Mouse (Mus musculus): ENCODE measurements at regions not wholly inside any gene's neighbourhood (a gene's known extent, or its start where the extent isn't known, plus 50 kb on each side); places are given as distances from the start of the nearest gene placed in this dataset.

DNA sequence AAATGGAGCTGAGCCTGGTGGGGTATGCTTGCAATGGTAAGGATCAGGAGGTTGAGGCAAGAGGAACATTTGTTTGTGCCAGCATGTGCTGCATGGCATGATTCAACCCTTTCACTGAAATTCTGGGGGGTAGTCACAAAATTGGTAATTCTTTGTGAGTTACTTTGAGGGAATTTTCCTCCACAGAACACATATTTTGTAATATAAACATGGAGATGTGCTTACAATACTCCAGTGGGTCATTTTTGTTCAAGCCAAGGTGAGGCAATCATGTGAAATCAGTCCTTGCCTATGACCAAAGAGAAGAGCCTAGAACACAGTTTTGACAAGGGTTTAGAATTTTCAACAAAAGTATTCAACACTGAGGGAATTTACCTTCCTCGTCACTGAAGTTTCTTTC is 635.1 kb upstream of the Adgrl2 start:
- DNase-seq (ENCODE audit: low spot score), result no peak

DNA sequence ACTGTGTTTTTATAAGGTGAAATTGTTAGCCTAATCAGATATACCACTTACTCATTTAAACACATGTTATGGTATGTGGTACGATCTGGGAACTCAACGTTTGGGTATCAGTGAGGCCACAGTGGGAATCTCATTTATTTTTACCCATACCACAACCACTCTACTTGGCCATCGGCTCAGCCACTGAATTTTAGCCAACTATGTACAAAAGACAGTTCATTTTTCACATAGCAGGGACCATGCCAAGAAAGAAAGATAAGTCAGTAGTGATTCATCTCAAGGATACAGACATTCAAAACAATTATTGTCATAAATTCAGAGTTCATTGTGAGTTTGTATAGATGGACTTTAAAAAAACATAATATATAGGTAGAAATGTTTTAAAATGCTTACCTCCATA is 634.7 kb upstream of the Adgrl2 start:
- no peak for DNase-seq (ENCODE audit: low spot score)

DNA sequence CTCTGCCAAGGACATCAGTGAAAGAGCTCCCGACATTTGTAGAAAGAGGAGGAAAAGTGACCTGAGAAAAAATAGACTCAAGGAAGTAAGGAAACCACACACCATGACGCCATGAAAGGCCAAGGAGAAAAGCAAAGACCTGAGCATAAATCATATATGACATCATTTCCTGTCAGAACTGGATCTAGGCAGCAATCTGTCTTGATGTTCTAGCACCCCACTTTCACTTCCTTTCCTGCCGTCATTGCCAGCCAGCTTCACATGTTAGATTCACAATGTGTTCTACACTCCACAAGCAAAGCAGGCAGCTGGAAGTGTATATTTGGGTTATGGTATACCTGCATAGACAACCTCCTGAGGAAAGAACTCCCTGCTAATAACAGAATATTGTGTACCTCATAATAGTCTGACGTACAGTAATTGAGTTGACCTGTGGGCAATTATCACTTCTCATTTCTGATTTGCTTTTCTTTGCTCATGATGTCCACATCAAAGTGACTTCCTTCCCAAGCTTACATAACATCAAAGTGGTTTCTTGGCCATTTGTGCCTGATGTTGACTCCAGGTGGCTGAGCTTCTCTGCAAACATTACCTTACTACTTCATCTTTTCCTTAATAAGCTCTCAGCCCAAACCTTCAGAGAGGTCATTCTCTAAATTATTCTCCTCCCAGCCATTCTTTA is 633.6 kb upstream of the Adgrl2 start:
- DNase-seq (ENCODE audit: low spot score), result no peak

DNA sequence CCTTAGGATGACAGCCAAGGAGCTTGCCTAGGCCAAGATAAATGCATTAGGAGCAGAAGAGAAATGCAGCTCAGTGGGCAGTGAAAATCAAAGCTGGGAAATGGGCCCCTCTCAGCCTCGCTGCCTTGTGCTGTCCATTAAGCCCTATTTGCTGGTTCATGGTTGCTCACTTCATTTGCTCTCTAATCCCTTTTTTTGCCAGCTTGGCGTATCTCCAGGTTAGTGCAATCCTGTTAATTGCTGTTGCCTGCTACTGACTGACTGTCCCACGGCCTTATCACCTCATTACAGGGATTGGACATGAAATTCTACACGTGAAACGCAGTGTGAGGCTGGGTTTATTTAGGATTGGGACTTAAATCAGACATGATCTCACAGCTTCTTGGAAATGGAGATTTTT is 613.5 kb upstream of the Adgrl2 start:
- DNase-seq (ENCODE audit: low spot score), result no peak

DNA sequence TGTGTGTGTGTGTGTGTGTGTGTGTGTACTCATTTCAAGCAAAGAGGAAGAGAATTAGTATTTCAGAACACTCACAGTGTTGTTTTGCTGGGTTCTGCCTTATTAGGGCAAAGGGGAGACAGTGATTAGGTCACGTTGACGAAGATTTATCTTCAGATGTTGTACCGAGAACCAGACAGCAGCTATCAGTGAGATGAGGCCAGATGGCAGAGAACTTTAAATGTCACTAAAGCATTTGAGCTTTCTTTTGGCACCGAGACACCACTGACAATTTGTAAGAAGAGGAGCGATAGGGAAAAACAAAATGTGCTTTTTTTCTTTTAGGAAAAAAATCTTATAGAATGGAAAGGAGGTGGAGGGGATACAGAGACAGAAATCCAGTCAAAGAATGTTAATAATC is 610.9 kb upstream of the Adgrl2 start:
- DNase-seq (ENCODE audit: low spot score), result no peak

DNA sequence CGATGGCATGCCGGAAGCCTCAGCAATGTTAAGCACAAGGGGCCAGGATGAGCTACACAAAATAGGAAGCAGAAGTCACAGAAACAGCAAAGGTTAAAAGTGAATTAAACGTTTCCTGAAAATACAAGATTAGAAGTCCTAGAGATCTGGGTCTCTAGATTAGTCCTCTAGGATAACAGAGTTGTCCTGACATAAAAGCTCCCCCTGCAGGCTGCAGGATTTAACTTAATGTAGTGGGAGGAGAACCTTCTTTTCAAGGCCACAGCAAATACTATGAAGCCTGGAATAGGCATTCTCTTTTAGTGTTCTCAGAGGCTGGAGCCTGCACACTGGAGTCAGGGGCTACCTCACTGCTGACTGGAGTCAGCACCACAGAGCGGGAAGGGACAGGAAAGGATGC is 604.1 kb upstream of the Adgrl2 start:
- no peak for DNase-seq (ENCODE audit: low spot score)

DNA sequence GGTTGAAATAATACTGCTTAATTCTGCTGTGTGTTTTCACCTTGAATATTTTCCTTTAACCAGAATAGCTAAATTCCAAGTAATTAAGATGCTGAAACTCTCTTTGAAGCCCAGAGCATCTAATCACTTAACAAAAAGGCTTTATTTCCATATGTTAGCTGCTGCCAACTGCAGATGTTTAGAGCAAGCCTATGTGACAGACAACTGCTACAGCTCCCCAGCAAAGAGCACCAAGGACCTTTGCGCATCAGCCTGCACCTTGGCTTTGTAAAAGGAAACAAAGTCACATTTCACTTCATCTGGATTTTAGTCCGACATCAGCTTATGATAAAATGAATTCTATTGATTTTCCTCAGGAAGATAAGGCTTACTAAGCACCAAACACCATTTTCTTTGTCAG is 595.4 kb upstream of the Adgrl2 start:
- DNase-seq (ENCODE audit: low spot score), result no peak

DNA sequence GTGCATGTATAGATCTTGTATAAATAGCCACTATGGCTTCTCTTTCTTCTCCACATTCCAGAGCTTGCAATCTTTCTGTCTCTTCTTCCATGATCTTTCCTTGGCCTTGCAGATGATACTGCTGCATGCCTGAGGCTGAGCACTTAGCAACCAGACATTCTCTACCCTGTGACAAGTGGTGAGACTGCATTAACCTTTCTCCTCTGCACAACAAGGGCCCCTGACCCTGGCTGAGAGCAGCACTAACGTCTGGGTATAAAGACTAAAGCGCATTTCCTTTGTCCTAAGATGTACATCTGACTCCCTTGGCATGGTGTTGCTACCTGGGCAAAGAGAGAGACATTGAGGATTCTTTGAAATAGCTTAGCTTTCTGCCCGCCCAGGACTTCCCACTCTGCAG is 590.8 kb upstream of the Adgrl2 start:
- DNase-seq (ENCODE audit: low spot score), result no peak

DNA sequence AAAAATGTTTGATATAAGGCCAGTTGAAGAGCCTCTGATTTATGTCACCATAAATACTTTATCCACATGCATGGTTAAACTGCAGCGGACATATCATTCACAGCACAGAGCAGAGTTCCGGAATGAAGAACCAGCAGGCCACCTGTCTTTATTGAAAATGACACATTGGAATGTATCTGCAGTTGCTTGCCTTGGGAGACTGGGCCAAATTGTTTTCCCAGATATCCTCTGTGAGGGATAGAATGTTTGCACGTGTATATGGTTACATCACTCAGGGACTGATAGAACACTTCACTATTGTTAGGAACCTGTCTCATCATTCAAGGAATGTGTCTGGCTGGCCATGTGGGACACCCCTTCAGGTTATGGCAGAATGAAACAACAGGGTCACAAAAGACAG is 585.3 kb upstream of the Adgrl2 start:
- no peak for DNase-seq (ENCODE audit: low spot score)

DNA sequence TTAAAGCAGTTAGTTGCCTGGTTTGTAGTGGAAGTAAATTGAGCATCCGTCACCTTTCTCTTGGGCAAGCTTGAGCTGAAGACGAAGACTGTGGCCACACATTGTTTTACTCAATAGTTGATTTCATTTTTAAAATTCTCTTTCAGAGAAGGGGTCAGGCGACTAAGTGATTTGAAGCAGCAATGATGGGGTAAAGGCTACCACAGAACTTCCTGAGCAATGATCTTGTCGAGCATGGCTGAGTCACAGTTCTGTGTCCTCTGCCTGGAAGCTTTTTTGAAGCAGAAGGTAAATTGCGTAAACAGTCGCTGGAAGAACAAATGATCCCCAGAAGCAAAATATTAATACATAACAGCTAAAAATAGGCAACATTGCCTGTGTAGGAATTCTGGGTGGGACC is 576.5 kb upstream of the Adgrl2 start:
- no peak for DNase-seq (ENCODE audit: low spot score)

DNA sequence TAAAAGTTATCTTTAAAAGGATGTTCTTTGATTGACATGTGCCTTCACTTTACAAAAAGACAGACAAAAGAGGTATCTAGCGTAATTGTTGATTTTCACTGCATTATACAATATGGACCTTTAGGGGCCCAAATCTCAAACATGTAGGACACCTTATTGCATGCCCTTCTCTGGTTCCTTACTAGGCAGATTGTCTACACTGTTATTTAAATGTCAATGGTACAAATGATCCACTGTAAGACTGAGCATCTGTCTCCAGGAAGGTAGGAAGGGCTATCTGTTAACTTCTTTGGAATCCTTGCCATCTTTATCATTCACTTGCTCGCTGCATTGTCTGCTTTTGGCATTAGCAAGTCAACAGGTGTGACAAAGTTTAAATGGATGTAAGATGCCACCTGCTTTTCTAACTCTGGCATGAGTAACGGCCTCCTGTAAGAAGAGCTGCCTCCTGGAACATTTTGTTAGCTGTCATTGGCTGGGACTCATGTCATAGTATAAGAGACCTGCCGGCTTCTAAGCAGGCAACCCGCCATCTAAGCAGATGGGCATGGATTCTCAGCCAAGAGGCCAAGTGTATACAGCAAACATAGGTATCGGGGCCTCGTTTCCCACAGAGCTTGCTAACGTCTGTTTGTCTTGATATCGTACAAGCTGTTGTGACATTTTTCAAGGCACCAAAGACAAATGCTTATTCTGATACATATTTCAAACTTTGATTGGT is 560.0 kb upstream of the Adgrl2 start:
- DNase-seq (ENCODE audit: low spot score), result no peak

DNA sequence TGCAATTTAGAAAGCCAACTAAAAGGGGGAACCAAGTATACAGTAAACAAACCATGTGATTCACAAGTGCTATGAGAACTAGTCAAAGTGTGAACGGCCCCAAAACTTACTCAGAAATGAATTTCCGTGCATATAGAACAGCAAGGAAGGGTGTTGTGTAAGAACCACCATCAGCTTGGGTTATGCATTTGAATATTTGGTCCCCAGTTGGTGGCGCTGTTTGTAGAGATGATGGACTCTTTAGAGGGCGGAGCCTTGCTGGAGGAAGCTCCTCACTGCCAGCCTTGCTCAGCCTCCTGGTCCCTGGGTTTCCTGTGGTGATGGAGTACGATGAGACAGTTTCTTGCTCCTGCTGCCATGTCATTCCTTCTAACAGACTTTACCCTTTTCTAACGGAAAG is 556.7 kb upstream of the Adgrl2 start:
- peak; percentile 10 for DNase-seq (ENCODE audit: low spot score)

DNA sequence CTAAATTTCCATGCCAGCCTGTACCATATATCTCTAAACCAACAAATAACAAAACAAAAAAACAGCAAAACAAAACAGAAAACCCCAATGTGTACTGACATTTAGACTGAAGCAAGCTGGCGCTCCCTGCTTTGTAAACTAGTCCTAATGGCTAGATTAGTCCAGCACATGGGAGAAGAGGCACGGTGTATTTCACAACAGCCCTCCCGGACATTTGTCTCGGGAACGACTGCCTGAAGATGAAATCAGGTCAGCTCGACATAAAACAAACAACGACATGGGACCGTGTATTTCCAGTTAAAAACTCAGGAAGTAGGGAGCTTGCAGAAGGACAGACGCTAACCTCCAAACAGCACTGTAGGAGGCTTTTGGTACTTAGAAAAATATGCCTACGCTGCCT is 555.9 kb upstream of the Adgrl2 start:
- DNase-seq (ENCODE audit: low spot score), result no peak

DNA sequence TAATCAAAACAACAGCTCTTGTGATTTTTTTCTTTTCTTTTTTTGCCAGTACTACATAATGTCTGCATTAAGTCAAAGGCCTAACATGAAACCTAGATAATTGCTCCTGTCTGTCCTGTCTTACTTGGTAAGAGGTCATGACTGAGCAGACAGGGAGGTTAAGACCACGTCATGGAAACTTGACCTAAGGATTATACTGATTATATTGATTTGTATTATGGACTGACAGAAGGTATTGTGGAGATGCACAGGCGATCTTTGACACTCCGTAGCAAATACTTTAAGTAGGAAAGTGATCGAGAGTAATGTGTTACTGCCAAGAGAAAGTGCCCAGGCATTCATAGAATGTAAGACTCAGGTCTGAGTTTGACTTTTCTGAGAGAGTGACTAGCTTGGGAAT is 543.8 kb upstream of the Adgrl2 start:
- no peak for DNase-seq (ENCODE audit: low spot score)

DNA sequence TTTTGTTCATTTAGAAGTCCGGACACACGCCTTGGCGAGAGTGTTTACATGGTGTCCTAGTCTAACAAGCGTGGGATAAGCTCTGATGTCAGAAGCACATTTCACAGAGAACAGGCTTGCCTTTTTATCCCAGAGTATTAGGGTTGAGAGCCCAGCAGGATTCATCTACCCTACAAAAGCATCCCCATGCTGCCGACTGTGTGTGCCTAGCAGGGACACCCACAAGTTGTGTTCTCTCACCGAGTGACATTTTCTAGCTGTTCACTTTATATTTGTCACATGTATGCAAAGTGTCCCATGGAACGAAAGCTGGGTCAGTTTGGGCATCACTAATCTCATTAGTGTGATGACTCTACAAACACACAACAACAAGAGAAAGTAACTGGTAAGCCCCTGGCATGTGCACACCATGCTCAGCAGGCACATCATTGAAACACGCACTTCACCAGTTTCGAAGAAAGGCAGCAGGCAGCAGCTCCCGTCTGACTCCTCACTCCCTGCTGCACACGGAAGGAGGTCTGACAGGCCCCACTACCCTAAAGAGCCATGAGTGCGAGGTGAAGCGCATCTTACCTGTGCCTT is 539.8 kb upstream of the Adgrl2 start:
- DNase-seq (ENCODE audit: low spot score), result no peak

DNA sequence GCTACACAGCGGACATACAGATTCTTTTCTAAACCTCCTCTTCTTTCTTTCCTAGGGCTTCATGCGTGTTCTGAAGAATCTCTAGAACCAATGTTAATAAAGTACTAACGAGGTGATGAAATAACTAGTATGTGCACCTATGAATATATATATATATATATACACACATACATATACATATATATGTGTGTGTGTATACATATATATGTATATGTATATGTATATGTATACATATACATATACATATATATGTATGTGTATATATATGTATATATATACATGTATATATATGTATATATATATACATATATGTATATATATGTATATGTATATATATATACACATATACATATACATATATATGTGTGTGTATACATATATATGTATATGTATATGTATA is 536.2 kb upstream of the Adgrl2 start:
- DNase-seq (ENCODE audit: low spot score), result no peak

DNA sequence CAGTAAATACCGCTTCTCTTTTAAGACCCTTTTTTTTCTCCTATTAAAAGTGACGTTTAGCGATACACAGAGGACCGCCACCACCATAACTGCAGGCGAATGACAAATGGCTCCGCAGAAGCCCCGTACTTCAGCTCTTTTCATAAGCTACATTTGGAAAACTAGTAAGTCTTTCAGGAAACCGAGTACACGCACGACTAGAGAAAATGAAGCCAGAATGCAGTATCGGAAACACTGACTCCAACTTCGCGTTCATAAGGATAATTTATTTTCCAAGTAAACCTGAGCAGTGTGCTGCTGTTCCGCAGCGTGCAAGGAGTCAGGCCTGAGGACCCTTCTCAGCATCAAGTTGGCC is 529.2 kb upstream of the Adgrl2 start:
- DNase-seq (ENCODE audit: low spot score), result no peak

DNA sequence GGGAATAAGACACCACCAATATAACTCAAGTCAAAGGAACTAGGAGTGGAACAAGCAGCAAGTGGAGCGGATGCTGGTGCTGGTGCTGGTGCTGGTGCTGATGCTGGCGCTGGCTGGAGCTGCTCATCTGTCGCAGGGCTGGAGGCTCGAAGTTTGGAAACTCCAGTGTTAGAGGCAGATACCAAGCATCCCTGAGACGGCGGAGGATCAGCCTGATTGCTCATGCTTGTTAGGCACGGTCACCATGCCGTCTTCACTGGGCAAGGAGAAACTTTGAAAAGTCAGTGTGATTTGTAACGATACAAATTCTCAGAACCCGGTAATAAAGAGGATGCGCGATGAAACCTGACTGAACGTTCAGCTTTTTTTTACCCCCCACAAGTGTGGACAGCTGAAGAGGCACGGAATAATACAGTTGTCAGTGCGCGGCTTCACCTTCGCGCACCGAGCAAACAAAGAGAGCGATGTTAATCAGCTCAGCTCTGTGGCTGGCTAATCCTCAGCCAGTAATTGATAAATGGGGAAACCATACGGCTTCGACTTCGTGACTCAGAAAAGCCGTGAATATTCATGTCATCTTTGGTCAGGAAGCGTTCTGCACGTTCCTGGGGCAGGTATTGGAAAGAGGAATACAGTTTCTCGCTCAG is 528.7 kb upstream of the Adgrl2 start:
- DNase-seq (ENCODE audit: low spot score), result peak; percentile 4

DNA sequence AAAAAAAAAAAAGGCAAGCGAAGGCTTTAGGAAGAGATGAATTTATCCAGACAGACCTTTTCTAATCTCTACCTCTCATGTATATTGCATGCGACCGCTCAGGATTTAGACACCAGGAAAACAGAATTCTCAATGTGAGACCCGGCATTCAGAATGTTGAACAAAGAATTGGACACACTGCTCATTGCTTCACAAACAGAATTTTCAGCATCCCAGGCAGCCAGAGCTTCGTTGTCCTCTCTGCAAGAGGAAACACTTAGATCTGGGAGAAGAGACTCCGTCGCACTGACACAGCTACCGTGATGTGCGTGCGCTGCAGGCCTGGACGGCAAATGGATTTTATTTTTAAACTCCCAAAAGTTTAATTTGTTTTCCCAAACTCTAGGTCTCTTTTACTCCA is 527.2 kb upstream of the Adgrl2 start:
- DNase-seq (ENCODE audit: low spot score), result no peak

DNA sequence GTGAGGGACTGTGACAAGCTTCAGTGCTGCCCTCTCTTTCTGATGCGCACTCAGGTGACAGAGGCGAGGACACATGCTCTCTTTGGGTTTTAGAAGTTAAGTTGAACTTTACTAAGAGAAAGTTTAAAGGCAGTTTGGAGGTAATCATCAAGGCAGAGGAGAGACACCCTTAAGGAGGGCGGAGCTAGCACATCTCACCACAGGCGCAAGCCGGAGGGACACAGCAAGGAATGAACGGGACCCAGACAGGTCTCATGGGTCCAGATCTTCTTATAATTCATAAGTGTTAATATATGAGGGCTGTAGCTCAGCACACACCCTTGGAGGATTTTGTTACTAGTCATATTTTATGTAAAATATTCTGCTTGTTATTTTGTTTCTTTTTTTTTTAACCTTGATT is 518.8 kb upstream of the Adgrl2 start:
- no peak for DNase-seq (ENCODE audit: low spot score)

DNA sequence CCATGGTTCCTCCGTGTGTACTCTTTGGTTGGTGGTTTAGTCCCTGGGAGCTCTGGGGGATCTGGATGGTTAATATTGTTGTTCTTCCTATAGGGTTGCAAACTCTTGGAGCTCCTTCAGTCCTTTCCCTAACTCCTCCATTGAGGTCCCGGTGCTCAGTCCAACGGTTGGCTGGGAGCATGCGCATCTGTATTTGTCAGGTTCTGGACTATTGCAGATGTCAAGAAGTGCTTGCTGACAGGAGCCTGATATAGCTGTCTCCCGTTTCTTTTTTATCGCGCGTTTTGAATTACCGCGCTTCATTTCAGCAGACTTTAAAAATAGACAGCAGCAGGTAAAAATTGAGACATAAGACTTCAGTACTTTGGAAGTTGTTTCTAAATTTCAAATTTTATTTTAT is 518.3 kb upstream of the Adgrl2 start:
- DNase-seq (ENCODE audit: low spot score), result no peak

DNA sequence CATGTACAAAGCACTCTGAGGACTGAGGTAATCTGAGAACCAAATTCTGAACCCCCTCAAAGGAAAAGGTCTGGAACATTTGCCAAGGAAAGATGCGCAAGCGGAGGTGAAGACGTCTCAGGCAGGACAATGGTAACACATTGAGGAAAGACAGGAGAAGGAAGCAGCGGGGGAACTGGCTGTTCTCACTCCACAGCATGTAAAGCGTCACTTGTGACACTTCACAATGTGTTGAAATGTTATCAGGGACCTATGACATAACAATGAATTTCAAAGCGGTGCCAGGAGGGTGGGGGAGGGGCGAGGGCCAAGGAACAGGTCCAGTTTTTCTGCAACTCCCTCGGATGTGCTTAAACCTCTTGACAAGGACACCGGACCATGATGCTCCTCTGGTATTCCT is 515.3 kb upstream of the Adgrl2 start:
- no peak for DNase-seq (ENCODE audit: low spot score)

DNA sequence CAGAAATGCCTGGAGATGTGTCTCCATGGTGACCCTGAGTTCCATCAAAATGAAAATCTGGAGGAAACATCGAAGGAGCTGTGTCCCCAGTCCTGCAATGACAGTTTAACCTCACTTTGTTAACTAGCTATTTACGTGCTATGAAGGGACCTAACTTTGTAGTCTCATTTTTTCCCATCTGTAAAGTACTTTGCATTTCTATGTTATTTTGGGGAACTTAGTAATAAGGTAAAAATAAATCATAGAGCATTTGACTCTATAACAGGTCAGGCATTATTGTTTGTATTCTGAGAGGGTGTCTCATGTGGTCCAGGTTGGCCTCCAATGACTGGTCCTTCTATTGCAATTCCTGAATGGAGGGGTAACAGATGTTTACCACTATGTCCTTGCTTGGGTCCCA is 513.6 kb upstream of the Adgrl2 start:
- DNase-seq (ENCODE audit: low spot score), result no peak

Data from yolk sac, embryonic 10.5 days (tissue).